Mouse (Mus musculus): ENCODE measurements at regions not wholly inside any gene's neighbourhood (a gene's known extent, or its start where the extent isn't known, plus 50 kb on each side); places are given as distances from the start of the nearest gene placed in this dataset.
"Not testable (repeated sequence)": the region's sequence is repeated elsewhere in the genome, so short reads cannot be mapped to it uniquely, and the experiment has no call there.

- 0 out of 2 replicates have a peak, but pooled peaks have one; percentile 42 for ATAC-seq (ENCODE audit: insufficient number of reproducible peaks, low FRiP score, low TSS enrichment)
Measured at GRCm38 (mm10) chr8:78061827-78062719, 151.0 kb upstream of the Ttc29 start.

GRCm38 (mm10) chr8:78063529-78063928 is 149.6 kb upstream of the Ttc29 start:
- ATAC-seq (ENCODE audit: insufficient number of reproducible peaks, low FRiP score, low TSS enrichment), result peak; percentile 65; the same call in 1 of the 2 replicates

DNA sequence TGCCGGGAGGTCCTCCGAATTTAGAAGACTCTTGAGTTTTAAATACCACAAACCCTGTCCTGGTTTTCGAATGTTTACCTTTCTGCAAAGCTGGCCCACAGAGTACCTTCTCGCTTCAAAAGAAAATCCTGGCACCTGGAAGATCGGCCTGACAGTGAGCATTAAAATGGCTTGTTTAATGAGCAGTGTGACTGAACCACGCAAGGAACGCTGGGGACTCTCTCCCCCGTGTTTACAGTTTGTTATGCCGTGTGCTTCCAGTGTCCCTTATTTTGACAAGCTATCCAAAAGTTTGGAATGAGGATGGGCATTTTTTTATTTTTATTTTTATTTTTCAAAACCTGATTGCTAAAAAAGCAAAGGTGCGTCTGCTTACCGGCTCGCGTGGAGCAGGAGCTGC is 148.9 kb upstream of the Ttc29 start:
- no peak for ATAC-seq (ENCODE audit: insufficient number of reproducible peaks, low FRiP score, low TSS enrichment)

GRCm38 (mm10) chr8:78065890-78066493 is 147.1 kb upstream of the Ttc29 start:
- ATAC-seq (ENCODE audit: insufficient number of reproducible peaks, low FRiP score, low TSS enrichment), result no peak

- ATAC-seq (ENCODE audit: insufficient number of reproducible peaks, low FRiP score, low TSS enrichment), result no peak
Measured at GRCm38 (mm10) chr8:78068087-78068910, 144.8 kb upstream of the Ttc29 start.

DNA sequence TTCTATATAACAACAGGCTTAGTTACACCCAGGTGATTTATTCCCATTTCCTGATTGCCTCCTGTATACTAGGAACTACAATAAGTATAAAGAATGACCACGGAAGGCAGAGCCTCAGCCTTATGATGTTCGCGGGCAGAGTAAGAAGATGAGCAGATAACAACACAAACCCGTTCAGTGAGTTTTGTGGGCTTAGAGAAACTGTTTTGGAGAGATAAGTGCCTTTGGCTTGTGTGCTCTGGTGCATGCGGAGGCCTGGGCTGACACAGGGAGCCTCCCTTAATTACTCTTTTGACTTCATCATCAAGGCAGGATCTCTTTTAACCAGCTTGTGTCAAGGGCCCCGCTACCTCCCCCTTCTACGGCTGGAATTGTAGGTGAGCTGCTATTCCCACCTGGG is 139.3 kb upstream of the Ttc29 start:
- ATAC-seq (ENCODE audit: insufficient number of reproducible peaks, low FRiP score, low TSS enrichment), result no peak

- no peak for ATAC-seq (ENCODE audit: insufficient number of reproducible peaks, low FRiP score, low TSS enrichment)
Measured at GRCm38 (mm10) chr8:78077122-78077521, 136.0 kb upstream of the Ttc29 start.

GRCm38 (mm10) chr8:78081395-78081794 is 131.7 kb upstream of the Ttc29 start:
- not testable (repeated sequence) for ATAC-seq (ENCODE audit: insufficient number of reproducible peaks, low FRiP score, low TSS enrichment)

GRCm38 (mm10) chr8:78083012-78083411 is 130.1 kb upstream of the Ttc29 start:
- no peak for ATAC-seq (ENCODE audit: insufficient number of reproducible peaks, low FRiP score, low TSS enrichment)

DNA sequence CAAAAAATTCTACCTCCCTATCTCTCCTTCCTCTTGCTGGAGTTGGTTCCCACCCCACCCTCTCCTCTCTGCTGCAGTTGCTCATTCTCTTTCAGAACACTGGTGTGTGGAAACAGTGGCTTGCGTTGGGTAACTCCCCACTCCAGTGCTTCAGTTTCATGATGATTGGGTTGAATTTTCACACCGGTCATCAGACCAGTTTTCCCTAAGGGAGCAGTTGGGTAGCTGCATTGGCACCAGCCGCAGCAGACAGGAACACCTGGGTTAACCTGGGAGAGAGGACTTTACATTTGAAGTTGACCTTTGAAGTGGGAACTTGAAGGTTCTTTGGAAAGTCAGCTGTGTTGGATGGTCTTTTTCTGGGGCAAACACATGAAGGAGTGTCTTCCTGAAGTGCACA is 126.7 kb upstream of the Ttc29 start:
- no peak for ATAC-seq (ENCODE audit: insufficient number of reproducible peaks, low FRiP score, low TSS enrichment)

- no peak for ATAC-seq (ENCODE audit: insufficient number of reproducible peaks, low FRiP score, low TSS enrichment)
Measured at GRCm38 (mm10) chr8:78090382-78091122, 122.5 kb upstream of the Ttc29 start.

DNA sequence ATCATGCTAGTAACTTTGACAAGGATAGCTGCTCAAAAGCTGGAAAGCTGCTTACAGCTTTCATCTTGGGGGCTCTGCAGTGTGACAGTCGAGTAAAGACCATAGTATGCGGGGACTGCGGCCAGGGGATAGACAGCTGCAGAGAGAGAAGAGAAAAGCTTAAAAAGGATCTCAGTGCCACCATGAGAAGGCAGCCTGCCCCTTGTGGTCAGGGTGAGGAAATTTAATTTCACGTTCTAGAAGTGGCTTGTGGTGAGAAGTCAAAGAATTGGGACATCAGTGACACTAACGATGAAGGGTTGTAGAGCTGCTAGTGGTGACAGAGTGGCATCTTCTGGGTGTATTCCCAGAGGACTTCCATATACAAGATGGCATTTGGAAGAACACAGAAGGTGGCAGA is 116.7 kb upstream of the Ttc29 start:
- ATAC-seq (ENCODE audit: insufficient number of reproducible peaks, low FRiP score, low TSS enrichment), result peak; percentile 49; the same call in 1 of the 2 replicates

DNA sequence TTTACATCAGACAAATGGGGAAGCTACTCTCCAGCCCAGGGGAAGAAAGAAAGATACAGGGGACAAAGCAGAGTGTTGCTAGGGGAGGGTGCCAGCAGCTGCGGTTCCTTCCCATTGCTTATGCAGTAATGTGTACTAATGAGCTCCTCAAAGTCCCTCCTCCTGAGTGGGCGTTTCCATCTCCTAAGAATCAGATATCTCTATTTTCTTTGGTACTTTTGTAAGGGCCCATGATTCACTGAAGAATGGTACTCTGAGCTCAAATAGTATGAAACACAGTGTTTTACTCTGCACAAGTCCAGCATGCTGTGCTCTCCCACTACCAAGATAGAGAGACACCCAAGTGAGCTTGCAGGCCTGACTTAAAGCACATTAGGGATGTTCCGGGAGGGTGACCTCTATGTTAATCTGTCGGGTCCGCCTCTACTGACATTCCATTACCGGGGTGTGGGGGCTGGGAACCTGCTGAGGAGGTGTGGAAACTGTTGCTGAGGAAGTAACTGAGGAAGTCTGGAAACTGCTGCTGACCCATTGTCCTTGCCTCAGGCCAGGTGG is 114.8 kb upstream of the Ttc29 start:
- ATAC-seq (ENCODE audit: insufficient number of reproducible peaks, low FRiP score, low TSS enrichment), result no peak

DNA sequence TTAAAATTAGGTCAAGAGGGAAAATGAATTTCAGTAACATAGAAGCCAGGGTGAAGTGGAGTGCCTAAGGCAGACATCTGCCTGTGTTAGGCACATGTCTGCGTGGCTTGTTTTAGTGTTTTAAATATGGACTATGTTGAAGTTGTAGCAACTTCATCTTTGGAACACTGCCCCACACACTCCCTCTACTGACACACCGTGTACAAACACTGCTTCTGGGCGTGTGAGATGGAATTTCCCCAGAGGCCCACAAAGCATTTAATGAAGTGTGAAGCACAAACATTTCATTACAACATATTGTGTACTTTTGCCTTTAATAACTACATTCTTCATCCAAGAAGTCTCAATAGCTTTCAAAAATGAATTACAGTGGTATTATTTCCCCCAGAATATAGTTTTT is 114.0 kb upstream of the Ttc29 start:
- ATAC-seq (ENCODE audit: insufficient number of reproducible peaks, low FRiP score, low TSS enrichment), result no peak

DNA sequence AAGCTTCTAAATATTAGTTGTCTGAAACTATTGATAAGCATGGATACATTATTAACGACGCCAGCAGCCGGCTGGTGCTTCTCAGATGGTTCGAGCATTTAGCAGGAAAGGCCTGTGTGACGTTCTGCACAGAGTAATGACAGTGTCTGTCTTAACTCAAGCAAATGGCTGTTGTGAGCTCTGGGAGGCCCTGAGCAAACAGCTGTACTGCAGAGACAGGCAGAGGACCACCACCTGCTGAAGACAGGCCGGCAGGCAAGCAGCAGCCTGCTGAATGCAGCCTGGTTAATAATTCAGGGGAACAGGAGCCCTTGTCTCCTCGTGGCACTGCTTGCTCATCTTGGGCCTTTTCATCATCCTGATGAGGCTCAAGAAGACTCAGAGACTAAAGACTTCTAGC is 105.8 kb upstream of the Ttc29 start:
- ATAC-seq (ENCODE audit: insufficient number of reproducible peaks, low FRiP score, low TSS enrichment), result no peak

DNA sequence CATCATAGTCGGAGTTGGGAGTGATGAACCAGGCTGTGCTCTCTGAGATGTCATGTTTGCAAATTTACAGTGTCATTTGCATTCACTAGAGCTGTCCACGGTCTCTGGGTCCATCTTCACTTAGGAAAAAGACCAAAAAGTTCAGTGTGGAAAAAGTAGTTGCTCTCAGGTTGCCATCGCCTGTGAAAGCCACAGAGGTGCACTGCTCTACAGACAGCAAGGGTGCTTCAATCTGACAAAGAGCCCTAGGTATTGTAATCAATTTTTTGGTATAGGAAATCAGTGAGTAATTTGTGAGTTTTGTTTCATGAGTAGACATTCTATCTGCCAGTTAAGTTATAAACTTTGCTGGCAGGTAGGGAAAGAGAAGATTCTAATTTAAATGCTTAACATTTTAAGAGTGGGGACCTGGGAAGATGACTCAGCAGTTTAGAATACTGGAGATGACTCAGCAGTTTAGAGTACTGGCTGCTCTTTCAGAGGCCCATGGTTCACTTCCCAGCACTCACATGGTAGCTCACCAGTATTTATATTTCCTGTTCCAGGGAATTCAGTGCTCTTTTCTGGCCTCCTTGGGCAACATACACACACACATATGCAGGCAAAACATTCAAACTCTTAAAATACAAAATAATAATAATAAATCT is 103.0 kb upstream of the Ttc29 start:
- no peak for ATAC-seq (ENCODE audit: insufficient number of reproducible peaks, low FRiP score, low TSS enrichment)

- ATAC-seq (ENCODE audit: insufficient number of reproducible peaks, low FRiP score, low TSS enrichment), result no peak
Measured at GRCm38 (mm10) chr8:78113105-78113504, 100.0 kb upstream of the Ttc29 start.

DNA sequence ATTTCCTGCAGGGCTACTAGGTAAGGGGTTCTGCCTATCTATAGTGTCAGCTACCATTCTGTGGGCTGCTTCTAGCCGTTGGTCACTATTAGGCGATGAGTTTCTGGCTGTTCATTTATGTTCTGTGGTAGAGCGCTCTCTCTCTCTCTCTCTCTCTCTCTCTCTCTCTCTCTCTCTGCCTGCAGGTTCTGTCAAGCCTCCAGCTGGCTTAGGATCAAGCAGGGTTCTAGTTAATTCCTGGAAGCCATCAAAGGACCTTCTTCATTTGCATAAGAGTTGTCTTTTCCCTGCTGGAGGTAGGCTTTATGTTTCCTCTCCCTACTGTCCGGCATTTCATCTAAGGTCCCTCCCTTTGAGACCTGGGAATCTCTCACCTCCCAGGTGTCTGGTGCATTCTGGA is 98.6 kb upstream of the Ttc29 start:
- ATAC-seq (ENCODE audit: insufficient number of reproducible peaks, low FRiP score, low TSS enrichment), result no peak

DNA sequence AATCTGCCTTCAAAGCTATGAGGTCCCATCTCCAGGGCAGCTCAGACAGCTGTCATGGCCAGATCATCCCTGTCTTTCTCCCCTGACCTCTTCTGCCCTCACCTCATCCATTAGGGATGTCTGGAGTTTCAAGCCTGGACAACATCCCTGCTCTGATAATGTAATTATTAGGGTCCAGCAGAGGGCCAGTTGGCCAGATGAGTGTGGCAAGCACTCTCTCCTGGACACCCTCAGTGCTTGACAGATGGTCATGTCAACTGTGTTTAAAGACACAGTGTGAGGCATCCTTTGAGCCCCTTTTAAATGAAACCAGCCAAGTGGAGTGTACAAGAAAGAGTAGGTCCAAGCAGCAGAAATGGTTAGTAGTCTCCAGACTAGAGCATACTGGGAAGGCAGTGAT is 95.9 kb upstream of the Ttc29 start:
- no peak for ATAC-seq (ENCODE audit: insufficient number of reproducible peaks, low FRiP score, low TSS enrichment)

Measured in cerebellum, adult (tissue).